7 mouse cellular contexts compared by ENCODE assay signal in genomic region chr6:13872076-13872475, GRCm38 (mm10). TPM values are rescaled to one million over a fixed set of nuclear protein-coding genes. Genes with fewer than 3 reads are reported as not detected.
A peak's percentile ranks its signal among the peaks of the same experiment; 100 is the strongest.
DNase-seq lines count a peak whose midpoint lies in the region; ATAC-seq and TF ChIP-seq lines count a peak whose summit lies in the region.

No protein-coding gene starts in this region.

- no peak overlapping the region for H3K9ac ChIP-seq in lung, embryonic 16.5 days (ENCODE audit: low read length)
- H3K9ac ChIP-seq in limb, embryonic 11.5 days (ENCODE audit: low read length), result no peak overlapping the region
- H3K9ac ChIP-seq in stomach, embryonic 15.5 days, result no peak overlapping the region

- no peak overlapping the region for H3K27ac ChIP-seq in lung, embryonic 16.5 days (ENCODE audit: low read length)
- H3K27ac ChIP-seq in embryonic fibroblast, embryonic 13.5 days (ENCODE audit: insufficient read depth, low read length), result peak overlapping the region; percentile 80
- no peak overlapping the region for H3K27ac ChIP-seq in limb, embryonic 11.5 days (replicated peaks; ENCODE audit: low read depth, low read length)
- H3K27ac ChIP-seq in stomach, embryonic 15.5 days, result peak overlapping the region; percentile 92; the same call in 1 of the 2 replicates

- H3K4me3 ChIP-seq in lung, embryonic 16.5 days (ENCODE audit: low read length), result no peak overlapping the region; the same call in 1 of the 2 replicates
- peak overlapping the region; percentile 27; the same call in 1 of the 2 replicates for H3K4me3 ChIP-seq in embryonic fibroblast, embryonic 13.5 days (ENCODE audit: insufficient read depth, low read length)
- H3K4me3 ChIP-seq in limb, embryonic 11.5 days (ENCODE audit: low read depth, low read length), result no peak overlapping the region
- H3K4me3 ChIP-seq in stomach, embryonic 15.5 days (replicated peaks), result no peak overlapping the region; the same call in 1 of the 2 replicates

- WGBS in lung, embryonic 16.5 days, result 49% methylated on average over 7 of the region's 7 CpGs
- 72% methylated on average over 7 of the region's 7 CpGs for WGBS in limb, embryonic 11.5 days
- WGBS in stomach, embryonic 15.5 days, result 46% methylated on average over 7 of the region's 7 CpGs

- no peak for TF ChIP-seq POLR2A in embryonic fibroblast, embryonic 13.5 days (IDR thresholded peaks at IDR 0.05; ENCODE audit: low read depth, low read length)

- H3K27me3 ChIP-seq in lung, embryonic 16.5 days (ENCODE audit: control insufficient read depth, insufficient read depth, low read depth, low read length), result no peaks in the 10 kb centered on the region
- H3K27me3 ChIP-seq in limb, embryonic 11.5 days (ENCODE audit: control insufficient read depth, insufficient read depth, low read length), result no peaks in the 10 kb centered on the region
- no peaks in the 10 kb centered on the region for H3K27me3 ChIP-seq in stomach, embryonic 15.5 days (replicated peaks)

- peaks cover 4% of the 10 kb centered on the region; the same call in 1 of the 2 replicates for H3K4me1 ChIP-seq in lung, embryonic 16.5 days (replicated peaks; ENCODE audit: control insufficient read depth, insufficient read depth, low read length)
- peaks cover 2% of the 10 kb centered on the region; the same call in 1 of the 2 replicates for H3K4me1 ChIP-seq in embryonic fibroblast, embryonic 13.5 days (ENCODE audit: control insufficient read depth, insufficient read depth, low read length)
- 0 out of 2 replicates have a peak, but pooled peaks cover 3% of the 10 kb centered on the region for H3K4me1 ChIP-seq in limb, embryonic 11.5 days (ENCODE audit: control insufficient read depth, insufficient read depth, low read length)
- no peaks in the 10 kb centered on the region for H3K4me1 ChIP-seq in stomach, embryonic 15.5 days

- no peak for ATAC-seq in lung, embryonic 16.5 days (ENCODE audit: low read depth)
- ATAC-seq in limb, embryonic 11.5 days (ENCODE audit: insufficient number of reproducible peaks, low FRiP score, low TSS enrichment, low read depth), result no peak
- no peak for ATAC-seq in stomach, embryonic 15.5 days (ENCODE audit: insufficient read depth, low FRiP score, low read depth)
- ATAC-seq in monocyte, adult 5-6 weeks (replicated peaks; ENCODE audit: insufficient number of reproducible peaks, low FRiP score, low TSS enrichment, poor library complexity, severe bottlenecking), result no peak

- peak overlapping the region; percentile 60 for H3K4me2 ChIP-seq in lung, embryonic 16.5 days (ENCODE audit: low read depth, low read length)
- H3K4me2 ChIP-seq in limb, embryonic 11.5 days (ENCODE audit: low read depth, severe bottlenecking), result peak overlapping the region; percentile 25; the same call in 1 of the 2 replicates
- H3K4me2 ChIP-seq in stomach, embryonic 15.5 days, result peak overlapping the region; percentile 42

- no peak for TF ChIP-seq CTCF in embryonic fibroblast, embryonic 13.5 days (IDR thresholded peaks at IDR 0.05; ENCODE audit: borderline replicate concordance, insufficient read depth, low read length)

- no peak for DNase-seq in lung, postnatal 10 days
- no peak for DNase-seq in limb, embryonic 11.5 days (ENCODE audit: low spot score)
- no peak for DNase-seq in spleen, postnatal 10 days (ENCODE audit: low spot score in 2 of 2)

- H3K9me3 ChIP-seq in lung, embryonic 16.5 days (ENCODE audit: control insufficient read depth, low read length), result no peaks in the 10 kb centered on the region
- H3K9me3 ChIP-seq in limb, embryonic 11.5 days (ENCODE audit: control insufficient read depth, low read length), result no peaks in the 10 kb centered on the region
- H3K9me3 ChIP-seq in stomach, embryonic 15.5 days, result no peaks in the 10 kb centered on the region

- peaks cover 4% of the 10 kb centered on the region; the same call in 1 of the 2 replicates for H3K36me3 ChIP-seq in lung, embryonic 16.5 days (ENCODE audit: control insufficient read depth, insufficient read depth, low read length)
- H3K36me3 ChIP-seq in limb, embryonic 11.5 days (ENCODE audit: control insufficient read depth, insufficient read depth, low read length), result no peaks in the 10 kb centered on the region
- H3K36me3 ChIP-seq in stomach, embryonic 15.5 days, result no peaks in the 10 kb centered on the region

RNA-seq across cellular contexts. Expression of gene 2610001J05Rik, which starts 0.8 kb away (rescaled TPM):
- polyA plus RNA-seq in lung, embryonic 16.5 days (2015; fragmentation: Nextera tagmentation; extraction: Ambion mirVana), result 130 and 137 TPM in 2 replicates
- 109 and 114 TPM in 2 replicates for polyA plus RNA-seq in embryonic fibroblast, embryonic 13.5 days (2011; ENCODE audit: insufficient read length, low read depth, missing spikeins)
- 69.7 and 70.6 TPM in 2 replicates for polyA plus RNA-seq in limb, embryonic 11.5 days (2014; fragmentation: Nextera tagmentation; extraction: Ambion mirVana)
- 126 and 130 TPM in 2 replicates for polyA plus RNA-seq in stomach, embryonic 15.5 days (2015; fragmentation: Nextera tagmentation; extraction: Ambion mirVana)
- 64.0 to 80.9 TPM (median 67.1 TPM) in 3 replicates for total RNA-seq in monocyte, adult 5-6 weeks (2017)

RNA-seq across cellular contexts. Expression of gene Gpr85, which starts 32.3 kb away (rescaled TPM):
- 2.7 and 2.9 TPM in 2 replicates for polyA plus RNA-seq in lung, embryonic 16.5 days (2015; fragmentation: Nextera tagmentation; extraction: Ambion mirVana)
- 4.5 and 5.6 TPM in 2 replicates for polyA plus RNA-seq in embryonic fibroblast, embryonic 13.5 days (2011; ENCODE audit: insufficient read length, low read depth, missing spikeins)
- polyA plus RNA-seq in limb, embryonic 11.5 days (2014; fragmentation: Nextera tagmentation; extraction: Ambion mirVana), result 2.9 and 3.4 TPM in 2 replicates
- polyA plus RNA-seq in stomach, embryonic 15.5 days (2015; fragmentation: Nextera tagmentation; extraction: Ambion mirVana), result 4.4 and 4.5 TPM in 2 replicates
- total RNA-seq in monocyte, adult 5-6 weeks (2017), result not detected in 3 replicates

Comparison
In these comparisons a context has a peak if more than half of its experiments do, and no peak if none do; other contexts are left out.
1. H3K27ac ChIP-seq: peak in embryonic fibroblast, embryonic 13.5 days (single experiment) and stomach, embryonic 15.5 days (single experiment); none in lung, embryonic 16.5 days (single experiment) and limb, embryonic 11.5 days (single experiment).
2. Peak in every context shown above with its lines, with median percentiles within 50 percentile points of each other: H3K4me2 ChIP-seq.